Mouse (Mus musculus): ENCODE measurements around the gene Cbfb. TPM values are rescaled to one million over a fixed set of nuclear protein-coding genes. Genes with fewer than 3 reads are reported as not detected.

Gene Cbfb
- total RNA-seq (2021): 10 to 100 TPM; 20.3 to 22.1 TPM

- DNase-seq (ENCODE audit: low spot score in 2 of 2): peak; percentile 91 to 94
- intact Hi-C loops (cut with DNase I): loop anchor here (2.0 kb wide), 2 partner anchors 18 to 54 kb away; partner anchors contain the start of gene D230025D16Rik
Observed at GRCm38 (mm10) chr8:105170381-105171115, at the start of gene Cbfb. Cbfb (plus strand) TSS chr8:105170674.

DNA sequence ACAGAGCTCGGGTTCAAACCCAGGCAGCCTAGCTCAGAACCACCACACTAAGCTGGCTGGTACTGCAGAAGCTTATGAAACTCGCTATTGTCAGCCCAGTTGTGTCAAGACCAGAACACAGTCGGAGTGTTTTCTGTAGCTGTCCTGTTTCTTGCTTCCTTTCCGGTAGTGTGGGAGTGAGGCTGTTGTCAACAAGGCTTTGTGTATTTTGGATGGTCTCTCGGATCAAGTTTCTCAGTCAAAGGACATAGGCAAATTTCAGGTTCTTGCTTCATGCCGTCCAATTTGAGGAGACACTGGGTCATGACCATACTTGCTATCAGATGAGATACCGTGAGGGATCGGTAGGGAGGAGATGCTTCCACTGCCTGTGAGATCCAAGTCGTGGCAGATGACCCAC lies 40.6 kb upstream of the Cbfb start:
- no peak for DNase-seq (ENCODE audit: low spot score in 2 of 2)
- intact Hi-C loops (cut with DNase I): no loop called here

DNA sequence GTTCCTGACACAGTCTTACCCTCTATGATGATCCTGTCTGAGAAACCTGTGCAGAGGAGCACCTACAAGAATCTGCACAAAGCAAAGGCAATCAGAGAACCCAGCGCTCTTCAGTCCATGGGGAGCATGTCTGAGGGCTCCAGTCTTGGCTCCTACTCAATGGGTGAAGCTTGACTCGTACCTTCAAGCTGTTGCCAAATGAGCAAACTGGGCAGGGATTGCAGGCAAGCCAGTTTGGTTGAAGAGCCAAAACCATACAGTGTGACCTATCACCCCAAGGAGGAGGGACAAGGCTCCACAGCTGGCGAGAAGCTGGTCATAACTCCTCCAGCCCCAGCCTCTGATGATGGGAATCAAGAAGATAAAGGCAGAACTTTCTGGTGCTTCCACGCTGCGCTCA lies 39.0 kb upstream of the Cbfb start, which contains the start of gene Ces4a:
TSS of gene Ces4a (plus strand) at position 292 of the 400 bp plus-strand sequence.
- DNase-seq (ENCODE audit: low spot score in 2 of 2): no peak
- intact Hi-C loops (cut with DNase I): no loop called here

GRCm38 (mm10) chr8:105138423-105138822 lies 32.1 kb upstream of the Cbfb start:
- intact Hi-C loops (cut with DNase I): loop anchor here (2.0 kb wide), 1 partner anchor 80 kb away; no protein-coding TSS in a partner anchor

DNA sequence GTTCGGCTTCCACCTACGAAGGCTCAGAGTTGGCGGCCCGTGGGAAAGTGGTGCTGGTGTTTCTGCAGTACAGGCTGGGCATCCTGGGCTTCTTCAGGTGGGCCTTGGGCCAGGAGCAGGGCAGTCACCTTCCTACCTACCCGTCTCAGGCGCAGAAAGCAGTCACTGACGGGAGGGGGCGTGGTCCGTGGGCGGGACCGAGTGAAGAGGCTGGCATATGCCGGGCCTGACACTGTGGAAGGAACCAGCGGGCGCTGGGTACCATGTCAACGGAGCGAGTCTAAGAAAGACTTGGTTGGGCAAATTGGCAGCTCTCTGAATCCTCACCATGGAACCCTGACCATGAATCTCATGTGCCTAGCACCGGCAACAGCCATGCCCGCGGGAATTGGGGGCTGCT lies 28.1 kb upstream of the Cbfb start:
- DNase-seq (ENCODE audit: low spot score in 2 of 2): no peak
- intact Hi-C loops (cut with DNase I): loop anchor here (10.0 kb wide), 1 partner anchor 488 kb away; no protein-coding TSS in a partner anchor

More at GRCm38 (mm10) chr8:105138423-105138822, 32.1 kb upstream of the Cbfb start:
- DNase-seq (ENCODE audit: low spot score in 2 of 2): peak; percentile 32 to 37

- intact Hi-C loops (cut with DNase I): loop anchor here (2.0 kb wide), 1 partner anchor 19 kb away; the partner anchor contains the start of gene Cbfb
- DNase-seq (ENCODE audit: low spot score in 2 of 2): no peak
Observed at GRCm38 (mm10) chr8:105151654-105152053, 18.8 kb upstream of the Cbfb start.

GRCm38 (mm10) chr8:105152623-105153398 lies 17.7 kb upstream of the Cbfb start:
- intact Hi-C loops (cut with DNase I): loop anchor here (2.0 kb wide), 1 partner anchor 18 kb away; the partner anchor contains the start of gene Cbfb
- DNase-seq (ENCODE audit: low spot score in 2 of 2): peak; percentile 68 to 78

- no peak for DNase-seq (ENCODE audit: low spot score in 2 of 2)
- intact Hi-C loops (cut with DNase I): no loop called here
Observed at GRCm38 (mm10) chr8:105154316-105154715, 16.2 kb upstream of the Cbfb start.

- DNase-seq (ENCODE audit: low spot score in 2 of 2): no peak
- intact Hi-C loops (cut with DNase I): loop anchor here (5.0 kb wide), 1 partner anchor 62 kb away; no protein-coding TSS in a partner anchor
Observed at GRCm38 (mm10) chr8:105155091-105155745, 15.3 kb upstream of the Cbfb start.

GRCm38 (mm10) chr8:105157555-105157954 lies 12.9 kb upstream of the Cbfb start:
- no peak for DNase-seq (ENCODE audit: low spot score in 2 of 2)
- intact Hi-C loops (cut with DNase I): loop anchor here (5.0 kb wide), 1 partner anchor 60 kb away; no protein-coding TSS in a partner anchor

- intact Hi-C loops (cut with DNase I): loop anchor here (5.0 kb wide), 1 partner anchor 59 kb away; no protein-coding TSS in a partner anchor
- DNase-seq (ENCODE audit: low spot score in 2 of 2): no peak
Observed at GRCm38 (mm10) chr8:105158084-105158483, 12.4 kb upstream of the Cbfb start.

DNA sequence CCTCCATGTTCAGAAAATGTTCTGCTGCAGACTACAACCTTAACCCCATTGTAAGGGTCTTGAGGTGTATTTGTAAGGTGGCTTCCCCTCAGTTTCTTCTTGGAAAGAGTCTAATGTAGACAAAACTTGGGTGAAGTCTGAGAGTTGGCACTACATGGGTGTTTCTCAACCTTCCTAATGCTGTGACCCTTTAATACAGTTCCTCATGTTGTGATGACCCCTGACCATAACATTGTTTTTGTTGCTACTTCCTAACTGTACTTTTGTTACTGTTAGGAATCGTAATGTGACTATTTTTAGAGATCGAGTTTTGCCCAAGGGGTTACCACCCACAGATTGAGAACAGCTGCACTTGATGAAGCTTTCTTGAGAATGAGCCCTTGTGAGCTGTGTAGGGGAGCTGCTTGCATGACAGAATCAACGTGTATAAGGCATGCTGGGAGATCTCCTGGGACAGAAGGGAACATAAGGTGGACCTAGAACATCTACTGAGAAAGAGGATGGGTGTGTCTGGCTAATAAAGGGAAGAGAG lies 9.3 kb upstream of the Cbfb start:
- no peak for DNase-seq (ENCODE audit: low spot score in 2 of 2)
- intact Hi-C loops (cut with DNase I): no loop called here

DNA sequence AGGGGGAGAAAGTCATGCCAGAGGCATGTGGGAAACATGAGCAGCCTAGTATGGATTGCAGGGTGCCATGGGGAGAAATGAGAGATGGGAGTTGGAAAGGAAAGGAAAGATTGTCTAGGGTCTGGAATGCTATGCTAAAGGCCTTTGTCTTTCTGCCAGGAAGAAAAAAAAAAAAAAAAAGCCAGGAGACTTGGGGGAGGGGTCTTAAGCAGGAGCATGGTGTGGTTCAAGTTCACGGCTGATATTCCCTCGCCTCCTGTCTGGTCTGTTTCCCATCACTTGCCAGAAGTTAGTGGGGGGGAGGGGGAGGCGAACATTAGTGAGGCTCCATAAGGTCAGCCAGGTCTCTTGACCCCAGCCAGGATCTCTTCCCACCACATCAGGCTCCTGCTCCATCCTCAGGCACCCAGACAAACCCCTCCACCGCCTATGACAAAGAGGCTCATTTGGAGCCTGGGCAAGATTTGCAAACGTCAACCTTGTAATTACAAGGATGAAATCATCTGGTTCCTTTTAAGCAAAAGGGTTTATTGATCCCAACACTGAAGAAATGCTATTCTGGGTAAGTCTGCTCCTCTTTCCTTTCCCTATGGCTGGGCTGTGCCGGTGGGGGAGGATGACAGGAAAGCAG lies 6.1 kb upstream of the Cbfb start:
- intact Hi-C loops (cut with DNase I): no loop called here
- DNase-seq (ENCODE audit: low spot score in 2 of 2): no peak

GRCm38 (mm10) chr8:105165191-105165590 lies 5.3 kb upstream of the Cbfb start:
- no peak for DNase-seq (ENCODE audit: low spot score in 2 of 2)
- intact Hi-C loops (cut with DNase I): no loop called here

DNA sequence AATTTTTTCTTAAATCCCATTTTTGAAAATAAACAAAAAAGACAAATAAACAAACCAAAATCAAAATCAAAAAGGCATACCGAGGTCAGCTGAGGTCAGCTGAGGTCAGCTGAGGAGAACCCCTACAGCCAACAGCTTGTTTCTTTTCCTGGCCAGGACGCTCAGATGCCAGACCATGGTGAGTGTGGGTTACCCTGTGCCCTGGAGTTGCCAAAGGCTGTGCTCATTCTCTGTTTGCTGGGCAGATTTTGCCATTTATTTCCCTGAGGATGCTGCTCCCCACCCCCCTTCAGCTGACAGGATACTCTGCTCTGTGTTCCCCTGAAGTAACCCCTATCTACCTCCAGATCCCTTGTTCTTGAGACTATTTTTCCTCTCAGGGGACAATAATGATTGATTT lies 3.4 kb upstream of the Cbfb start:
- intact Hi-C loops (cut with DNase I): no loop called here
- DNase-seq (ENCODE audit: low spot score in 2 of 2): no peak

DNA sequence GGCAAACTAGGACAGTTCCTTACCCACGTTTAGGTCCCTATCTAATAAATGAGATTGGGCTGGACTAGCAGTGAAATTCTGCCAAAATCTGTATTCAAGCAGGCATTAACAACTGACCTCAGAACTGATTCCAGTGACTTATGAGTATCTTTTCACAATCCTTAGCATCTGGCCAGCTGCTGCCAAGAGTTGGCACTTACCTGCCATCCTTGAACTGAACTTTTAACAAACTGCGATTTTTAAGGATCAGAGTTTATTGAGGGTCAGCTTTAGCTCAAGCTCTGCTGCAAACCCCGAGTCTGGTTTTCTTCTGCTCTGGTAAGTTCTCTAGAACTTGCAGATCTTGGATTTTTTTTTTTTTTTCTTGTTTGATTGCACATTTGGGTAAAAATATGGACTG lies 892 bp upstream of the Cbfb start:
- intact Hi-C loops (cut with DNase I): no loop called here
- DNase-seq (ENCODE audit: low spot score in 2 of 2): no peak

- intact Hi-C loops (cut with DNase I): loop anchor here (2.0 kb wide), 2 partner anchors 17 to 55 kb away; partner anchors contain the start of gene D230025D16Rik
- DNase-seq (ENCODE audit: low spot score in 2 of 2): no peak
Observed at GRCm38 (mm10) chr8:105170041-105170380, 463 bp upstream of the Cbfb start.

DNA sequence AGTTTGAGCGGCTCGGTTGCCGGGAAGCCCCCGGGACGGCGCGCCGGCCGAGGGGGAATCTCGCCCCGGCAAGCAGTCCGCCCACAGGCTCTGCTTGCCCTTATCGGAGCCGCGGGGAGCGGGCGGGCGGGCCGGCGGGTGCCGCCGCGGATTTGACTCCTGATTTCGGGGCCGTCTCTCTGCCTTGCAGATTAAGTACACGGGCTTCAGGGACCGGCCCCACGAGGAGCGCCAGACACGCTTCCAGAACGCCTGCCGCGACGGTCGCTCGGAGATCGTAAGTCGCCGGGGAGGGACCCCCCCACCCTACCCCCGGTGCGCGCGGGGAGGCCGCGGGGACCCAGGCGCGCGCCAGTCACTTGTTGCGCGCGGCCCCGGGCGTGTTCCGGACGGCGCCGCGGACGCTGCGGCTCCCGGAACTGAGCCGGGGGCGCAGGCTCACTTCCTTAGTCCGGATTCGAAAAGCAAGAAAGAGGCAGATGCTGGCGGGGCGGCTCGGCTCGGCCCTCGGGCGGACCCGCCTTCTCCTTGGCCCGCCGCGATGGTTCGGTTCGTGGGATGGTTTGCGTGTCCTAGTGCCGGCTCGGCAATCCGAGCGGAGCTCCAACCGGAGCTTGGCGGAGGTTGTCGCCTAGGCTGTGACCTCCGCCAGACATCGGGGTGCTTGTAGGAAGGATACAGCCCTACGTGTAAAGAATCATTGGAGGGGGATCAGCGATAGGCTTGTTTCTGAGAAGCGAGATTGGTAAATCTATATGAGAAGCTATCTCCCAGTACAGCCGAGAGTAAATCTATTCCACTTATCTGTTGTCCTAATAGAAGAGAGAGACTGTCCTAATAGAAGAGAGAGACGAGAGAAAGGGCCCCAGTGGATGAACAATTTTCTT lies 885 bp downstream of the Cbfb start:
- intact Hi-C loops (cut with DNase I): loop anchor here (2.0 kb wide), 2 partner anchors 19 to 53 kb away; partner anchors contain the start of gene D230025D16Rik
- peak; percentile 58 to 65 for DNase-seq (ENCODE audit: low spot score in 2 of 2)
